Mouse (Mus musculus): ENCODE data around the gene Lama2.
"Not testable (repeated sequence)": the region's sequence is repeated elsewhere in the genome, so short reads cannot be mapped to it uniquely, and the experiment has no call there.

Gene Lama2

GRCm38 (mm10) chr10:27022707-27023106, 596.9 kb downstream of the Lama2 start:
- no peak for DNase-seq (ENCODE audit: low read depth, low spot score)

DNA sequence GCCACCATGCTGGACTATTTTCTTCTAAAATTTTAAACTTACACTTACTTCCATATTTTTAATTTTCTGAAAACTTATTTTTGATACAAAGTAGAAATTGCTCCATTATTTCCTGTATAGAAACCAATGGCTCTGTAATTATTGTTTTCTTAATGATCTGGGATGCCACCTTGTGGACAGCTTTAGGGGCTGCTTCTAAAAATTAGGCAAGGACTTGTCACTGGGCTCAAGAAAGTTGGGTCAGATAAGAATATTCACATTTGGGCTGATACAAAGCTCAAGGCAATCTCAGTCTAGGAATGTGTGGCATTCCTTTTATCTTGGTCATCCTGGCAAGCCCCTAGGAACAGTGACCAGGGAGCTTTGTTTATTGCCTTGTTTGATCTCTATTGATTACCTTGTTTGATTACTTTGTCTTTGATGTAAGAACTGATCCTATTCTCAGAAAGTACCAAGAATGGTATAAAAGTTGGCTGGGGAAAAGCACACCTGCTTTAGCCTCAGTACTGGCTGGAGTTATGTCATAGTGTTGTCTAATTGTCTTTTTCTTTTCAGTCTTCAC, 606.7 kb downstream of the Lama2 start:
- DNase-seq (ENCODE audit: low read depth, low spot score): no peak

GRCm38 (mm10) chr10:27007364-27007763, 612.2 kb downstream of the Lama2 start:
- DNase-seq (ENCODE audit: low read depth, low spot score): no peak

- DNase-seq (ENCODE audit: low read depth, low spot score): no peak
These were observed 613.8 kb downstream of the Lama2 start for GRCm38 (mm10) chr10:27005716-27006115.

DNA sequence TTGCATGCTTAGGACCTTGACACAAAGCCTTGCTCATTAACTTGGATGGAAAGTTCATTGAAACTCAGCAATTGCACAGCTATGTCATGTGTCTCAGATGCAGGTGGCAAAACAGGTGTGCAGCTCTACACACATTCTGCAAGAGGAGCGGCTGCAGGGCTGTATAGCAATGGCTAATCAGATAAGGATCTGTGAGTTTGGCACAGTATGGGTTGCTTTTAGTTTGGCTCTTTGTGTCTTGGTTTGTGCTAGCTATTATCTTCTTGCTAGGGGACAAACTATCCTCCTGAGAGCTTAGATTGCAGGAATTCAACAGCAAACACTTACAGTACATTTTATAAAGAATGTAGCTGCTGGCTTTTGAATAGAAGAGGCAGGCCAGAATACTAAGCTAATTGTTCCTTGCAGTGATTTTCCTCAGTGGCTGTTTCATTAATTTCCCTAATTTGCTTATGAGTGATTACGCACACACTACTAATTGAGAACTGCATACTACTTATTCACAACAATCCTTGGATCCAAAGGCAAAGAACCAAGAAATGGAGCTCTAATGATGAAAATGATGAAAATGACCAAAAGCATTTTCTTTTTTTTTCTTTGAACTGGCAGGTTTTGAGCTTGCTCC, 617.9 kb downstream of the Lama2 start:
- no peak for DNase-seq (ENCODE audit: low read depth, low spot score)

- DNase-seq (ENCODE audit: low read depth, low spot score): no peak
These were observed 622.9 kb downstream of the Lama2 start for GRCm38 (mm10) chr10:26996684-26997083.

- DNase-seq (ENCODE audit: low read depth, low spot score): no peak
These were observed 623.6 kb downstream of the Lama2 start for GRCm38 (mm10) chr10:26995987-26996386.

DNA sequence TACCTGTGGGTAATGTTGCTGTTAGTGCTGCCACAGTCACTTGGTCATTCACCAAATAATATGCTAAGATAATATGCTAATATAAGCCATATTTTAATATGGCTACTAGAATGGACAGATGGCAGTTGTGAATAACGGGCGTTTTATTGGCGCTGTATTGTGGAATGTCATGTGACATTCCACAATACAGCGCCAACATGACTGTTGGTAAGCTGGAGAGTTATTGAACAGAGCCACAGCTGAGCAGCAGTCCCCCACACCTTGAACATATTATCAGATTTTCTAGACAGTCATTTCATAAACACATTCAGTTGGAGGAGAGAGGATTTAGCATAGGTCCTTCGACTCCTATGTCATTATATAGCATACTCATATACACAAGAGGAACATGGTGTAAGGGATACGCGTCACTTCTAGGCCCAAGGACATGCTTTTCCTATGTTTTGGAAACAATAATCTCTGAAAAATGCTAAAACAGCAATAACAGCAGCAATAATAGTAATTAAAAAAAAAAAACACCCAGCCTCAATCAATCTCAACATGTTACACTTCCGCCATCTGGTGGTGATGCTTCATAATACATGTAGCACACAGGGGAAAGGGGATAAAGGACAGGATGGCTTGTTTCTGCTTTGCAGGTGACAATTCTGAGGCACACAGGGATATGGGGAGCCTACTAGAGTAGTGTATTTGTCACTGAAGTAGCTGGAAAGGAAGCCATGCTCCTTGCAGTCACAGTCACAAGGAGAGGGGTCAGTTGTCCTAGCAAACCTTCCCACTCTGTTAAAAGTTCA, 624.2 kb downstream of the Lama2 start:
- peak; percentile 46 for DNase-seq (ENCODE audit: low read depth, low spot score)

GRCm38 (mm10) chr10:26993971-26994761, 625.4 kb downstream of the Lama2 start:
- DNase-seq (ENCODE audit: low read depth, low spot score): no peak

DNA sequence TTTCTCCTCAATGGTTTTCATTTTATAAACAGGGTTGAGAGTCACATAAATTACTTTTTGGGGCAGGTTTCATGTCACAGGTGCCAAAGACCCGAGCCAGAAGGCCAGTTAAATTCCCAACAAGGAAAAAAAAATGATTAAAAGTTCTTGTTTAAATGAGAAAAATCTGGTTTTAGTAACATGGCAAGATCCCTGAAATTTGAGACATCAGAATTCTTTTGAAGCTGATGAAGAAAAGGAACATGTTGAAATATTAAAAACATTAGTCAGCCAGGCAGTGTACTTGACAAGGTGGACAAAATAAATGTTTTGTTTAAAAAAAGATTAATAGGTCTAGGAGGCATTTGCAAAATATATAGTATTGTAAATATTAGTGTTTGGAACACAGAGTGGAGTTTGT, 634.1 kb downstream of the Lama2 start:
- DNase-seq (ENCODE audit: low read depth, low spot score): no peak

DNA sequence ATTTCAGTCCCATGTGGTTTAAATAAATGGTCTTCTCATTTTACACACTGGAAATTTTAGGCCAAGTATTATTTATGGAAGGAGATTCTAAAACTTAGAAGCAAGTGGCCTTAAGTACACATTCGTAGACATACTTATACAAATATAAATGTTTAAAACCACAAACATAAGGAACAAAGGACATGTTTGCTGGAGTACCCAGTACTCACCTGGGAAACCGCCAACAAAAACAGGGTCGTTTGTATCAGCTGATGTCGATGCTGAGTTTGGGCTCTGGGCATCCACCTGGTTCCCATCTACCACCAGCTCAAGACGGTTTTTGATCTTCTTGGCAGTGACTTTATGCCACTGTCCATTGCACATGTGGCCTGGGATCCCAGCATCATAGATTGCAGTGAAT, 635.5 kb downstream of the Lama2 start:
- DNase-seq (ENCODE audit: low read depth, low spot score): not testable (repeated sequence)

DNA sequence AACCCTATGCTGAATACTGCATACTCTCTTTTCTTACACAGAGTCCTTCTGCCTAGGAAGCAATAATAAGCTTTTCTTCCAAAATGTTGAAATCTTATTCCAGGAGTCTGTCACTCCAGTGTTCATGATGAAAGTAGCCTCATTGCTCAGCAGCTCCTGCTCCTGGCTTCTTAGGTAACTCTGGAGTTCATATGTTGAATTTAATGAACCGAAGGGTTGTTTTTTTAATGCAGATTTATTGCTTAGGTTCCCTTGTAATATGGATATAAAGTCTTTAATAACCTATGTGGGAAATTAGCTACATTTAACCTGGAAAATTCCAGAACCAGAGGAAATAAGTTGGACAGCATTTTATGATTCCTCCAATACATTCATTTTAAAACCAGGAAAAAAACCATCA, 636.0 kb downstream of the Lama2 start:
- no peak for DNase-seq (ENCODE audit: low read depth, low spot score)

- no peak for DNase-seq (ENCODE audit: low read depth, low spot score)
These were observed 636.9 kb downstream of the Lama2 start for GRCm38 (mm10) chr10:26982621-26983020.

DNA sequence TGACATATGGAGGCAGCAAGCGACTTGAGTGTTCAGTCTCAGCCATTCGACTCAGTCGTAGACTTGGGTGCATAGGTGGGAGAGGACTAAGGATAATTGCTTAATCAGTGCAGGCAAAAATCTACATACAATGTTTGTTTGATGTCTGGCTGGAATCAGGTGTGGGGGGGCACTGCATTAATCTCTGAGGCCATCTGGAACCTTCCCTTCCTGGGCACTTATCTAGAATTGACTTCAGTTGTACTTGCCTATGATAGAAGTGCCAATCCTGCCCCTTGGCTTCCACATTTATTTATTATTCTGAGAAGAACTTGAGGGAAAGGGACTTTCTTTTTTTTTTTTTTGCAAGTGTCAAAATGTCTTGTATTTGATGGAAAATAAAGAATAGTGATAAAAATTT, 644.2 kb downstream of the Lama2 start:
- DNase-seq (ENCODE audit: low read depth, low spot score): no peak

DNA sequence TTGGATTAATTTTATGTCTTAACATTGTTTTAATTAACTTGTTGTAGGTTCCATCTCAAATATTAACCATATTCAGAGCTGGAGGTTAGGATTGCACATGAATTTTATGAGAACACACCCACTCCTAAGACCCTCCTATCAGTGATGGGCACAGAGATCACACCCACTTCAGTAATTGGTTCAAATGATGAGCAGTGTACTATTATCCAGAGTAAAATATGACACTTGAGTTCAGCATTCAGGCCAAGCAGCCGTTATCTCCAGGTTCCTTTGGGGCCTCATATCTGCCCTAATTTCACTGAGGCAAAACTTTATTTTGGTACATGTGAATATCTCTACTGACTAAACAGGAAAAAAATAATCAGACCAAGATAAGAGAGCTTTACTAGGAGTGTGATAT, 645.3 kb downstream of the Lama2 start:
- no peak for DNase-seq (ENCODE audit: low read depth, low spot score)

GRCm38 (mm10) chr10:26973575-26973974, 646.0 kb downstream of the Lama2 start:
- no peak for DNase-seq (ENCODE audit: low read depth, low spot score)

DNA sequence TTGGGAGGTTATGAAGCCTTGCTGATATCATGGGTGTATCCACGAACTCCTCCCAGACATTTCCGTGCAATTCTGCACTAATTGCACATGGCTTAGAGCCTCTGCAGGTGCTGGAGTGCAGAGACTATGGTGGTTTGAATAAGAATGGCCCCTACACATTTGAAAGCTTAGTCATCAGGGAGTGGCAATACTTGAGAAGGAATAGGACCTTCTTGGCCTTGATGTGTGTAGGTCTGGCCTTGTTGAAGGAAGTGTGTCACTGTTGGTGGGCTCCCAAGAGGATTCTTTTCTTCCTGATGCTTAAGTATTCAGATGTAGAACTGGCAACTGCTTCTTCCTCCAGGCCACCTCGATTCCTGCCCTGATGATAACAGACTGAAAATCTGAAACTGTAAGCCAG, 661.0 kb downstream of the Lama2 start:
- no peak for DNase-seq (ENCODE audit: low read depth, low spot score)

DNA sequence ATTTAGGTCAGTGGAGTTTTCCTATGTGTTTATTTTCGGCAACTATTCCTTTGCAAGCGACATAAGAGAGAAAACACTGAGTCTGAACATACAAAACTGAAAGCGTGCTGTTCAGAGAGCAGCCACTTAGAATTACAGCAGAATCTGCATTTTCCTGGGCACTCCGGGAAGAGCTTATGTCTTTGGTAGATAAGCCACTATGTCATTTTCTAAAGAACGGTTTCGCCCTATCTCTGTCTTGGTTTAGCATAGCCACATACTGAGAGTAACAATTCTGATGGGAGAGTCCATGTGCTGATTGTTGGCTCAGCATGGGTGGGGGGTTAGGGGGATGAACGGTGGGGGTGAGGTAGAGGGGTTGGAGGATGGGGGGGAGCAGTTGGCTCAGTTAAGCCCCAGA, 669.1 kb downstream of the Lama2 start:
- DNase-seq (ENCODE audit: low read depth, low spot score): no peak

DNA sequence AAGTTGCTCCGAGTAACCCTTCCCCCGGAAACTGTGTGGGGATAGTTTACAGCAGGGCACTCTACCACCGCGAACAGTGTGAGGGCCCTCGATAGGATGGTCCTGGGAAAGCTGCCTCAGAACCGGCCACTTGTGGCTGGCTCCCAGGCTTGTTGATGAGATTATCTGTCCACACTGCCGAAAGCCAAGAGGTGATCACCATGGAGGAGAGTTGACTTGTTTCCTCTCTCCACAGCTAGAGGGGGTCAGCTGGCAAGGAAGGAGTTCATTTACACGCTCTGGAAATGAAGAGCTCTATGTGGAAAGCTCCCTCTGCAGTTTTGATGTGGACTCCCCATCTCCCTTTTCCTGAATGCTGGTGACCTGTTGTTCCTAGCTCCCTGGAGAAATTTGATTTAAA, 669.9 kb downstream of the Lama2 start:
- no peak for DNase-seq (ENCODE audit: low read depth, low spot score)

DNA sequence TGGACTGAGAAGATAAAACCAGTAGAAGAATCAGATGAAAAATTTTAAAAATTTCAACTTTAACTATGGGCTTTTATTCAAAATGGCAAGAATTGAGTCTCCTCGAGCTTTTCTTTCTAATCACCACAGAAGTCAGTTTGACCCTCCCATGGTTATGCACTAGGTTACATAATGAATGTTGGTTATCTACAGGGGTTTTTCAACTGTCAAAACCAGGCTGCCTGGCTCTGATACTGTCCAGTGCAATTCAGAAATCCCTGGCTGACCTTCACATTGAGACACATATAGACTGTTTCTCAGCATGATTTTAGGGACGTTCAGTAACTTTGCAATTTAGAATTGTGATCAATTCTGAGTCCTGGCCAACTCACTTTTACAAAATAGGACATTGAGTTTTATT, 671.2 kb downstream of the Lama2 start:
- DNase-seq (ENCODE audit: low read depth, low spot score): no peak

DNA sequence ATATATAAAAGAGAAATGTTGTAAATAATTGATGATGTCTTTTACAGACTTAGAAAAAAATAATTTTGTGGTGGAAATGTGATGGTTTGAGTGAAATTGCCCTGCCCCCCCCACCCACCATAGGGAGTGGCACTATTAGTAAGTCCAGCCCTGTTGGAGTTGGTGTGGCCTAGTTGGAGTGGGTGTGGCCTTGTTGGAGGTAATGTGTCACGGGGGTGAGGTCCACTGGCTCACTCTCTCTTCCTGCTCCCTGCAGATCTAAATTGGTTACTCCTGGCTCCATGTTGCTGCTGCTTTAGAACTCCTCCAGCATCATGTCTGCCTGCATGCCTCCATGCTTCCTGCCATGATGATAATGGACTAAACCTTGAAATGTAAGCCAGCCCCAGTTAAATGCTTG, 680.0 kb downstream of the Lama2 start:
- no peak for DNase-seq (ENCODE audit: low read depth, low spot score)

DNA sequence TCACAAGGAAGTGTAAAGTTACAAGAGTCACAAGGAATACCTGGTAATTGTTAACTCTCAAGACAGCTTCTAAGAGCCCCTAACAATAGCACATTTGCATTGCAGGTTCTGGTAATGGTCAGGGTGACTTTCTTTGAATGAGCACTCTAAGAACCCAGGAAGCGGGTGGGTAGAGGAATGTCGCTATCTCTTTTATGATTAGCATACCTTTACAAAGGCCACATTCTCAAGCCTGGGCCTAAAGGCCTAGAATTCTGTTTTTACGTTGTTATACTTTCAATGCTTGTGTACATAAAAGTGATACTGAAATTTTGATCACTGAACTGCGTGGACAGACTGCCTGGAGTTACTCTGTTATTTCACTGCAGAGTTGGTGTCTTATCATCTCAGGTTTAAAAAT, 681.1 kb downstream of the Lama2 start:
- DNase-seq (ENCODE audit: low read depth, low spot score): not testable (repeated sequence)
